Mouse (Mus musculus) lung, postnatal 0 days (tissue): Measurements from ENCODE around the gene Syt7. TPM values are rescaled to one million over a fixed set of nuclear protein-coding genes. Genes with fewer than 3 reads are reported as not detected.

Experiments
- ATAC-seq: fragments of 200-750 bp; cut with Nextera tagmentation; 2 replicates; pipeline ENCODE4 v1.8.0; 2017; ENCODE audit warnings: moderate library complexity
- DNase-seq: peaks from one replicate; pipeline ENCODE4 v3.0.0-alpha.2; 2016; ENCODE audit warnings: low spot score
- H3K27ac ChIP-seq: fragments of 300-500 bp; sonication (generic); 2 replicates; pipeline ENCODE4 v1.5.1; 2014; ENCODE audit warnings: antibody characterized with exemption, mild to moderate bottlenecking, low read length, mixed read lengths
- H3K27me3 ChIP-seq: fragments of 300-500 bp; sonication (generic); replicated peaks from 2 replicates; pipeline ENCODE4 v1.6.1; 2014; ENCODE audit warnings: low read length, mixed read lengths; ENCODE audit not compliant: insufficient read depth
- H3K36me3 ChIP-seq: fragments of 300-500 bp; sonication (generic); 2 replicates; pipeline ENCODE4 v1.6.1; 2014; ENCODE audit warnings: low read length, mixed read lengths; ENCODE audit not compliant: insufficient read depth
- H3K4me1 ChIP-seq: fragments of 300-500 bp; sonication (generic); 2 replicates; pipeline ENCODE4 v1.6.1; 2014; ENCODE audit warnings: antibody characterized with exemption, low read depth, low read length, mixed read lengths; ENCODE audit not compliant: insufficient read depth
- H3K4me2 ChIP-seq: fragments of 300-500 bp; sonication (generic); replicated peaks from 2 replicates; pipeline ENCODE4 v1.6.1; 2014; ENCODE audit warnings: low read depth, mild to moderate bottlenecking, low read length, moderate library complexity, mixed read lengths
- H3K4me3 ChIP-seq: fragments of 300-500 bp; sonication (generic); 2 replicates; pipeline ENCODE4 v1.5.1; 2014; ENCODE audit warnings: low read depth, low read length
- H3K9ac ChIP-seq: fragments of 300-500 bp; sonication (generic); replicated peaks from 2 replicates; pipeline ENCODE4 v1.6.1; 2014; ENCODE audit warnings: low read depth, mild to moderate bottlenecking
- H3K9me3 ChIP-seq: fragments of 300-500 bp; sonication (generic); 2 replicates; pipeline ENCODE4 v1.6.1; 2016; ENCODE audit warnings: low read length, mixed read lengths
- CTCF ChIP-seq: IDR thresholded peaks from 2 replicates; pipeline ENCODE4 v1.5.1; 2016; ENCODE audit warnings: antibody characterized with exemption, mild to moderate bottlenecking
- EP300 ChIP-seq: IDR thresholded peaks from 2 replicates; pipeline ENCODE4 v1.6.1; 2016; ENCODE audit warnings: antibody characterized with exemption, mild to moderate bottlenecking, control low read depth
- WGBS: fragments of 180-500 bp; shearing (Covaris S2); extraction: QIAGEN DNeasy Blood & Tissue Kit; methylation state at CpG from one replicate; pipeline ENCODE4 v1.1.7; 2014; 5-methylcytosine and 5-hydroxymethylcytosine counted together
- polyA plus RNA-seq: library from polyadenylated mRNA; unstranded; fragments of >200 nt; fragmentation: Nextera tagmentation; extraction: Ambion mirVana; gene quantifications from 2 replicates; pipeline ENCODE4 v1.2.1, GENCODE M21; 2015

Gene Syt7
- polyA plus RNA-seq, 1 experiment from 2014 or later: 3.0 TPM

DNA sequence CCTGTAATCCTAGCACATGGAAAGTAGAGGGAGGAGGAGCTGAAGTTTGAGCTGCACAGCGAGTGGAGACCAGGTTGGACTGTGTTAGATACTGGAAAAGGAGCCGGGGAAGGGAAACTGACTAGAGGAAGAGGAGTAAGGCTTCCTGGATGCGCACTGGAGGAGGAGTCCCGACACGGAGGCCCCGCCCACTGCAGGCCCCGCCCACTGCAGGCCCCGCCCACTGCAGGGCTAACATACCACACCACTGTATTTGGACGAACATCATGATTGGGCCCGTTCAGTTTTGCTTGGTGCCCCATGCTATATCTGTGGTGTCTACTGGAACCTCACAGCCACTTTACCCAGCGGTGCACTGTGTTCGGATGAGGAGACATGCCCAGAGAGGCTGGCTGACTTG lies 43.2 kb upstream of the Syt7 start:
- H3K4me2 ChIP-seq: no peak overlapping the region
- H3K9ac ChIP-seq: no peak overlapping the region
- no peak overlapping the region for H3K27ac ChIP-seq
- H3K4me1 ChIP-seq: no peaks in the 10 kb centered on the region
- no peak for DNase-seq
- H3K27me3 ChIP-seq: 0 out of 2 replicates have a peak, but pooled peaks cover 3% of the 10 kb centered on the region
- no peak overlapping the region for H3K4me3 ChIP-seq
- H3K9me3 ChIP-seq: no peaks in the 10 kb centered on the region
- H3K36me3 ChIP-seq: no peaks in the 10 kb centered on the region
- ATAC-seq: peak; percentile 25; the same call in 1 of the 2 replicates
- 34% methylated on average over 12 of the region's 12 CpGs for WGBS
- TF ChIP-seq EP300: no peak
- TF ChIP-seq CTCF: no peak

DNA sequence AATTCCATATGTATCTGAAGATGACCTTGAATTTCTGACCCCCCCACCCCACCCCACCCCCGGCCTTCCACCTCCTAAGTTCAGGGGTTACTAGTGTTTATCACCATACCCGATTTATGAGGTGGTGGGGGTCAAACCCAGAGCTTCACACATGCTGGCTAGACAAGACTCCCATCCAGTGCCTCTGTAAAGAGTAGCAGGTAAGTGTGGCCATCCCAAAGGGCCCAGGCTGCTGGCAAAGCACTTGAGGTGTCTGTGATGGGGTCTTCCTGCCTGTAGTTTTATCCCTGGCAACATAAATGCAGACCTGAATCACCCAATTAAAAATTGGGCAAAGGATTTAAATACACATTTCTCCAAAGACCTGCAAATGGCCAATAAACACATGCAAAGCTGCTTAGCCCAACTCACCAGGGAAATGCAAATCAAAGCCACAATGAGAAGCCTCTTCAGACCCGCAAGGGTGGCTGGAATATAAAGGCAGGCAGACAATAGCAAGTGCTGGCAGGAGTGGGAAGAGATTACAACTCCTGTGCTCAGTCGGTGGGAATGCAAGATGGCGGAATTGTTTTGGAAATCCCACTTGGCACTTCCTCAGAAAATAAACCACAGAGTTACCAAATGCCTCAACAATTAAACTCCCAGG lies 41.1 kb upstream of the Syt7 start:
- no peak overlapping the region for H3K4me2 ChIP-seq
- DNase-seq (no peak), ATAC-seq (no peak)
- H3K9ac ChIP-seq: no peak overlapping the region
- H3K27me3 ChIP-seq: no peaks in the 10 kb centered on the region
- H3K27ac ChIP-seq: no peak overlapping the region
- 58% methylated on average over 5 of the region's 5 CpGs for WGBS
- H3K36me3 ChIP-seq: no peaks in the 10 kb centered on the region
- no peaks in the 10 kb centered on the region for H3K9me3 ChIP-seq
- no peak overlapping the region for H3K4me3 ChIP-seq
- H3K4me1 ChIP-seq: no peaks in the 10 kb centered on the region
- no peak for TF ChIP-seq CTCF
- no peak for TF ChIP-seq EP300

DNA sequence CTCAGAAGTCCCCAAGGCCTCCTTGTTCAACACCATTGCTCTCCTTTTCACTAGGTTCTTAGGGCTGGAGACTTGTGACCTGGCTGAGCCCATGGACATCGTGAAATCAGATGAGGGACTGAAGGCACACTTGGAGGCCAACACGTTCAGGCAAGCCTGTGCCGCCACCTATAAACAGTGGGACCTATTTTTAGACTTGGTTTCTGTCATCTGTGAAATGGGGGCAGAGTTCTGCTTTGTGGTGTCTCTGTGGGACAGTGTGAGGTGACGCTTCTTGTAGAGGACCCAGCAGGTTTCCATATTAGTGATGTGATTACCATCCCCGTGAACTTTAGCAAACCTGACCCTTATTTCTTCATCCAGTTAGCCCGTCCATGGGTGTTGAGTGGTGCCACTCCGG lies 36.7 kb upstream of the Syt7 start:
- Histone ChIP-seq H3K4me2 (no peak overlapping the region), H3K27ac (no peak overlapping the region), H3K27me3 (no peaks in the 10 kb centered on the region), H3K36me3 (no peaks in the 10 kb centered on the region), H3K4me3 (no peak overlapping the region), H3K9me3 (no peaks in the 10 kb centered on the region), H3K4me1 (no peaks in the 10 kb centered on the region), H3K9ac (no peak overlapping the region)
- DNase-seq (no peak), ATAC-seq (no peak)
- 77% methylated on average over 7 of the region's 7 CpGs for WGBS
- TF ChIP-seq EP300 (no peak), CTCF (no peak)

DNA sequence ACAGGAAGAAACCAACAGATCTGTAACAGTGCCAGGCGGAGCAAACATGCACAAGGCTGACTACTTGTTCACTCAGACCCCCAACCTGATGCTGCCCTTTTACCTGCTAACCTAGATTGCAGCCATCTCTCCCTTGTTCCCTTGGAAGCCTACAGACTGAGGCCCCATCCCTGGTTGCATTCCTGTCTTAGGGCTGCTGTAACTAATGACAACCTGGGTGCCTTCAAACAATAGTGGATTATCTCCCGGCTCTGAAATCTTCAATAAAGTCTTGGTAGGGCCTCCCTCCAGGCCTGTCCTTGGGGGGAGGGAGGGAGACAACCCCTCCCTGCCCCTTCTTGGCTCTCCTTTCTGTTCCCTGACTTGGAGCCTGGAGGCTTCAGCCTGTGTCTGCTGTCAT lies 34.1 kb upstream of the Syt7 start:
- no peak overlapping the region for H3K9ac ChIP-seq
- no peaks in the 10 kb centered on the region for H3K4me1 ChIP-seq
- DNase-seq: no peak
- ATAC-seq: no peak
- no peak overlapping the region for H3K4me2 ChIP-seq
- no peaks in the 10 kb centered on the region for H3K36me3 ChIP-seq
- no peak overlapping the region for H3K27ac ChIP-seq
- H3K9me3 ChIP-seq: no peaks in the 10 kb centered on the region
- H3K4me3 ChIP-seq: no peak overlapping the region
- no peaks in the 10 kb centered on the region for H3K27me3 ChIP-seq
- TF ChIP-seq EP300 (no peak), CTCF (no peak)
- WGBS: 79% methylated on average over 2 of the region's 2 CpGs

DNA sequence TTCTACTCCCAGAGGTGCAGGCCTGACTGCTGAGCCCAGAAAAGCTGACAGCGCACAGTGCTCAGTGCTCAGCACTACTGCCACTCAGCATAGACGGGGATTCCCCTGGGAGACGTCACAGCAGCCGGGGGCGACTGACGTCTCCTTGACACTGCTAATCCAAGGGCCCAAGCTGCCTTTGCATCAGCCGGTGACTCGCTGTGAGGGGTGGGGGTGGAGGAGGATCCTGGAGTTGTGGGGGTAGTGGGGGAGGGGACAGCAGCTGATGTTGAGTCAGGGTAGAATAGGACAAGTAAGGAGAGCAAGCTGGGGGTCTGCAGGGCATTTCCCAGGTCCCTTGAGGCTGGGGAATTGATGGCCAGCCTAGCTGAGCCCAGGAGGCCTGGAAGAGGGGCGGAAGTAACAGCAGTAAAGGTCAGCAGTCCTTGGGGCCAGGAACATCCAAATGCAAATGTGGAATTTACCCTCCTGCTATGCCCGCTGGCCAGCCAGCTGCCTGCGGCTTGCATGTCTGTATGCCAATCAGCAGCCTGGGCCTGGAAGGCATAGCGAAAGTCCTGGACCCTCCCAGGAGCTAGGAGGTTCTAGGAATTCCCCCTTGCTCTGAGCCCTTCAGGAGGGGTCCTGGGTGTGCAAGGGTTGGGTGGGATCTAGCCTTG lies 31.9 kb upstream of the Syt7 start:
- no peak for TF ChIP-seq EP300
- TF ChIP-seq CTCF: no peak
- Histone ChIP-seq H3K27me3 (no peaks in the 10 kb centered on the region), H3K9me3 (no peaks in the 10 kb centered on the region), H3K4me2 (no peak overlapping the region), H3K36me3 (no peaks in the 10 kb centered on the region), H3K4me1 (no peaks in the 10 kb centered on the region), H3K27ac (no peak overlapping the region), H3K9ac (no peak overlapping the region), H3K4me3 (no peak overlapping the region)
- WGBS: 14% methylated on average over 12 of the region's 12 CpGs
- no peak for DNase-seq
- no peak for ATAC-seq

DNA sequence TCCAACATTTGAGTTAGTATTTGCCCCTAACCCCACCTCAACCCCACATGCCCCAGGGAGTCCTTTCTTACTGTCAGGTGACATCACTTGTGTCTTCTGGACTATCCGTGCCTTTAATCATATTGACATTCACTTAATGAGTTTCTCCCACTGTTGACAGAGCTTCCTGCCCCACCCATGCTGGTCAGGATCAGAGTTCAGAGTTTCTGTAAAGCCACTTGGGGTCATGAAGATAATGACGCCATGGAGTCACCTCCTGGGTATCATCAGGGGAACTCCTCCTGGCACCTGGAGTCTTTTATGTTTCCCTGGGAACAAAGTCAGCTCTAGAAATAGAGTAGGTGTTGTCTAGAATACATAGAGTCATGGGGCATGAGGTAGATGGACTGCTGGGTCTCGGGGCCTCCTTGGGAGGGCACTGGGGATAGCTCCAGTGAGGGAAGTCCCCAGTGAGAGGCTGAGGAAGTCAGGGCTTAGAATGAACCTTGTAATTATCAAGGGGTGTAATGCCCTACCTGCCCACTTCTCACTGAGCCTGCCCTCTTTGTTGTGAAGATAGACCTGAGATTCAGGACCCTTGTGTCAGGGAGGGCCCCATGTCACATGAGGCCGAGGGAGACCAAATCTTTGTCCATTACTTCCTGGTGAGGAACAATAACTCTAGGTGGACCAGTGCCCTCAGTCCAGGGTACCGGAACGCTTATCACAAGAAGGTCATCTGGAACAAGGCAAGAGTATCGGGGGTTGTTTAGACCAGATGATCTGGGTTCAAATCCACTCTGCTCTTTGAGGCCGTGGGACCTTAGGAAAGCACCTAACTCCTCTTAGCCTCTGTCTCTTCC lies 29.6 kb upstream of the Syt7 start:
- TF ChIP-seq EP300 (no peak), CTCF (no peak)
- no peak overlapping the region for H3K4me3 ChIP-seq
- no peak overlapping the region for H3K4me2 ChIP-seq
- 73% methylated on average over 8 of the region's 8 CpGs for WGBS
- no peak overlapping the region for H3K27ac ChIP-seq
- no peaks in the 10 kb centered on the region for H3K27me3 ChIP-seq
- no peak for DNase-seq
- ATAC-seq: no peak
- H3K4me1 ChIP-seq: no peaks in the 10 kb centered on the region
- no peak overlapping the region for H3K9ac ChIP-seq
- H3K36me3 ChIP-seq: no peaks in the 10 kb centered on the region
- H3K9me3 ChIP-seq: no peaks in the 10 kb centered on the region
